Mouse (Mus musculus): ENCODE measurements around the gene Fen1. TPM values are rescaled to one million over a fixed set of nuclear protein-coding genes. Genes with fewer than 3 reads are reported as not detected.

Gene Fen1
- total RNA-seq (2017): 113 and 118 TPM in 2 replicates

- peak; percentile 90 for ATAC-seq (replicated peaks; ENCODE audit: low read depth, poor library complexity, severe bottlenecking)
Observed at GRCm38 (mm10) chr19:10203848-10204615, at the start of gene Fen1, which contains the start of gene Tmem258. TSS of gene Fen1 (minus strand) at chr19:10204169. TSS of gene Tmem258 (plus strand) at chr19:10204014.

DNA sequence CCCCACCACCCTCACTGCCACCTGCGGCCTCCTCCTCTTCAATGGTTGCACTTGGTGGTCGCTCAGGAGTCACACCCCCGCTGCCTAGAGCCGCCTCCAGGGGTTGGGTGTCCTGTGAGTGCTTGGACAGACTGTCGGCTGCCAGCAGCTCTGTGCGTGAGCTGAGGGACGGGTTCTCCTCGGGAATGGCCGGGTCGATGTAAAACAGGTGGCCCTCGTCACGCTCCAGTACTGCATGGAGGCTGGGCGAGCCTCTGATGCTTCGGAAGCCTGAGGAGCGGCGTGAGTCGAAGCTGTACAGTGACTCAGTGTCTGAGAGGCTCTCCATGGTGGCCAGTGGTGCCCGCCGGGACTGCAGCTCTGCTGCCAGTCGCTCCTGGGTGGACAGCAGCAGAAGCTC is 44.2 kb upstream of the Fen1 start:
- no peak for ATAC-seq (replicated peaks; ENCODE audit: low read depth, poor library complexity, severe bottlenecking)

DNA sequence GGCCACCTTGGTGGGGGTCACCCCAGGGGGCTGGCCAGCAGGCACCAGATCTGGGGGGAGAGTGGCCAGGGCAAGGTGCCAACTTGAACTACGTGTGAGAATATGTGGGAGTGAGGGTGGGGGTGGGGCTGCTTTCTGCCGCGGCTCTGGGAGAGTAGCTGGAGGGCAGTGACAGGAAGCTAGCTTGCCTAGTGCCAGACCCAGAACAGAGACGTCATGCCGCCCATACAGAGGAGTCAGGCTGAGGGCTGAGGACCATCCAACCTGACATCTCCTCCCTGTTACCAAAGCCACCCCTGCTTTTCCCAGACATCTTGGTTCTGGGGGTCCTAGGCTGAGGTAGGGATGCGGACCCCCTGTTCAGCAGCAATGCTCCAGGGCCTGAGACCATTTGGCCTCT is 43.2 kb upstream of the Fen1 start:
- no peak for ATAC-seq (replicated peaks; ENCODE audit: low read depth, poor library complexity, severe bottlenecking)

- ATAC-seq (replicated peaks; ENCODE audit: low read depth, poor library complexity, severe bottlenecking): peak; percentile 46
Observed at GRCm38 (mm10) chr19:10244183-10244582, 40.2 kb upstream of the Fen1 start.

DNA sequence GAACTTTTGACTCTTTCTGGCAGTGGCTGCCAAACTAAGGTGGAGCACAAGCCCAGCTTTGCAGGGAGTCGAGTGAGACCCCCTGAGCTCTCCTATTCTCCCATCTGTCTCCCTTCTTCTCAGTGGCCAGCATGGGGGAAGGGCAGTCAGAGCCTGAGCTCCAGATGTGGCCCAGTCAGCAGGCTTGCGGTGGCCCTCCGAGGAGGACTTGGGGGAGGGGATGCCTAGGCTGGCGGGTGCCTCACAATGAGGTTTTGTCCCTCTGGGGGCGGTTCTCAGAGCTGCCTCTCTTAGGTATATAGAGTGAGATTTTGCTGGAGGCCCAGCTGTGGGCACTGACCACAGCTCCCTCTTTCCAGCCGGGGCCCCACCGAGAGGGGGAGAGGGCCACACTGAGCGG is 38.9 kb upstream of the Fen1 start:
- ATAC-seq (replicated peaks; ENCODE audit: low read depth, poor library complexity, severe bottlenecking): no peak

- peak; percentile 80 for ATAC-seq (replicated peaks; ENCODE audit: low read depth, poor library complexity, severe bottlenecking)
Observed at GRCm38 (mm10) chr19:10240654-10241305, 36.8 kb upstream of the Fen1 start, which contains the start of gene Myrf. TSS of gene Myrf (minus strand) at chr19:10240748.

GRCm38 (mm10) chr19:10239975-10240653 is 36.1 kb upstream of the Fen1 start:
- 0 out of 2 replicates have a peak, but pooled peaks have one; percentile 27 for ATAC-seq (replicated peaks; ENCODE audit: low read depth, poor library complexity, severe bottlenecking)

GRCm38 (mm10) chr19:10239419-10239818 is 35.5 kb upstream of the Fen1 start:
- no peak for ATAC-seq (replicated peaks; ENCODE audit: low read depth, poor library complexity, severe bottlenecking)

DNA sequence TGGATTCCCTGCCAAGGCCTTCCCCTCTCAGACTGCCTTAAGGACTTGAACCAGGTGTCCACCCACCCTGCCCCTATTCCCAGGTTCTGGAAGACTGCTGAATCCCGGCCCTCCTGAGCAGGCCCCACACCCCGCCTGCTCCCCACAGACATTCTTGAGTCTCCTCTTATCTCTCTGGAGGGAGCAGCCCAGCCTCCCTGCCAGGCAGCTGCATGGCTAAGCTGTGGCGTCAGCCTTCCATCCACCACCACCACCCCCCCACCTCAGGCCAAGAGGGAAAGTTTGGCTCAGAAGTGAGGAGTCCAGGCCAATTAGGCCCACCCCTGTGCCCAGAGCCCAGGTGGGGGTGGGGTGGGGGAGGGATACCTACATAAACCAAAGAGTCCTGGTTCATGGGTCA is 34.5 kb upstream of the Fen1 start:
- no peak for ATAC-seq (replicated peaks; ENCODE audit: low read depth, poor library complexity, severe bottlenecking)

GRCm38 (mm10) chr19:10235784-10236565 is 32.0 kb upstream of the Fen1 start:
- no peak for ATAC-seq (replicated peaks; ENCODE audit: low read depth, poor library complexity, severe bottlenecking)

DNA sequence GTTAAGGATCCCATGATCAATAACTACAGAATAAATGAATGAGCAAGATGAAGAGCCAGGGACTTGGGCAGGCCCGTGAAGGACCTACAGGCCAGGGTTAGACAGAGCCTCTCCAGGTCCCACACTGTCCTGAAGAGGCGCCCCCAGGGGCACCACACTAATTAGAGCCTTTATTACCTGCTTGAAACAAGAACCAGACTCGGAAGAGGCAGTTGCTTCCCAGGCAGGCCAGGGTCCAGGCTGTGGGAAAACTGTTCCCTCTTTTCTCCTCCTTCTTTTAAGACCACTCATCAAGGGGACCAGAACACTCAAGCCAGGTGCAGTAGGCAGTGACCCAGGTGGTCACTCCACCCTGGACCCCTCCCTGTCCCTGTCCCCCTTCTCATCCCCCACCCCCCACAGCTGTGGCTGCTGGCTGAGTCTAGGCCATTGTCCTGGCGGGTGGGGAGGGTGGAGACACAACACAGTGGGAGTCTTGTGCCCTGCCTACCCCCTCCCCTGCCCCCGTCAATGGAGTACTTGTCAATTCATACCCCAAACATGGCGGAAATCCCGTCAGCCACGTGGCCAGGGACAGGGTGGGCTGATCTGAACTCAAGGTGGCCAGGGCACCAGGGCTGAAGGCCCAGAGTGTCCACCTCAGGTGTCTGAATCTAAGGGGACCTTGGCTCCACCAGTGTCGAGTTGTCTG is 28.5 kb upstream of the Fen1 start:
- ATAC-seq (replicated peaks; ENCODE audit: low read depth, poor library complexity, severe bottlenecking): no peak

DNA sequence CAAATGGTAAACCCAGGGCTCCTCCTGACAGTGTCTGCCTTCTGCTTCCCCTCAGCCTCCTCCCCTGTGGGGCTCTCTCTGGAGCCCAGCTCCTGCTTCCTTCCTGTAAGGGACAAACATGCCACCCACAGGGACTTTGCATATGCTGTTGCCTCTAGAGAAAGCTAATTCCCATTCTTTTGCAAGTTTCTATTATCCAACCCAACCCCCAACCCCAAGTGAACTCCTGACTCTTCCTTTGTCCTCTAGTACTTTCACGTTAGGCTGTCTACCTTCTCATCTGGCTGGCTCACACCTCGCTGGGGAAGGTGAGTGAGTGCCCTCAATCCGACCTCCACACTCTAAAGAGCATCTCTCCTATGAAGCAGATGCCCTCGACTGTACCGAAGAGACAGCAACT is 27.9 kb upstream of the Fen1 start:
- ATAC-seq (replicated peaks; ENCODE audit: low read depth, poor library complexity, severe bottlenecking): no peak

DNA sequence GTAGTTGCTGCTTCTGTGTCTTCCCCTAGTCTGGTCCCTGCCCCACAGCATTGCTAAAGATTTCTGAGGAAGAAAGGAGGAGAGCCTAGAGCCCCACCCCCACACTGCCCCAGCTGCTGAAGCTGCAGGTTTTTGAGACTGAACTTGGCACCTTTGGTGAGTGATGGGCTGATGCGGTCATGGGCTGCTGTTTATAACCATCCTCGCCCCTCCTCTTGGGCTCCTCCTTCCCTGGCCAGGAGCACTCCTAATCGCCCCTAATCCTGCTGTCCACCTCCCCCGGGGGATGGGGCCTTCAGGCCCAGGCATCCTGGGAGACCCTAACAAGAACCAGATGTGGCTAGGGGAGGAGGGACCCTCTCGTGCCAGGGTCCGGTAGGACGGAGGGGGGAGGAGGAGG is 27.0 kb upstream of the Fen1 start:
- ATAC-seq (replicated peaks; ENCODE audit: low read depth, poor library complexity, severe bottlenecking): no peak

- no peak for ATAC-seq (replicated peaks; ENCODE audit: low read depth, poor library complexity, severe bottlenecking)
Observed at GRCm38 (mm10) chr19:10225767-10226166, 21.8 kb upstream of the Fen1 start.

DNA sequence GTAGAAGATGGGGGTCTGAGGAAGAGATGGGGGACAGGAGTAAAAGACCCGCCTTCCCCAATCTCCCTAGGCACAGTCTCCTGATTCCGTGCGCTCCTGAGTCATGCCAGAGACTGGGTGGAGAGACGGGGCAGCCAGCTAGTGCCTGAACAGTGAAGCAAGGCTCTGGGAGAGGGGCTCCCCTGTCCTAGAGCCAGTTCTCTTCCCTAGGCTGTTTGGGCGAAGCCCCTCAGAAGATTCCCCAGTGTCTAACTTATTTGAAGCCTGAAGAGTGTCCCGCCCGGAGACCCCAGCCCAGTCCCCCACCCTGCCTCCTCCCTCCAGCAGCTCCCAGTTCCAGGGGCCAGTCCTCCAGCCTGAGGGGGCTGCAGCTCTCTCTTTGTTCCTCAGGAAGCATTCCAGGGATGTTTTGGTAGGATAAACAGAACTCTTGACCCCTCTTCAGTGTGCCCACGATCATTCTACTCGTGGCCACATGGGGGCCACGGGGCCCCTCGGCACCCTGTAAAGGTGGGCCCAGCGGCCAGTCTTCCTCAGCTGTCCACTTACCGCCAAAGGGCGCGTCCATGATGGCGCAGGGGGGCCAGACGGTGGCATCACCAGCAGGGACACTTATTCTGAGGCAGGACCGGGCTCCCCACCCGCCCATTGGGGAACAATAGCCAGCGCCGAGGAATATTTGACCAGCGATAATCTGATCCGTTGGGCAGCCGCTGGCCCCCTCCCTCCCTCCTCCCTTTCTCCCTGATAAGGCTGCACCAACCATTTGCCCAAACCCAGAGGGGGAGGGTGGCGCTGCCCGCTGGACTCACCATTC is 20.9 kb upstream of the Fen1 start:
- no peak for ATAC-seq (replicated peaks; ENCODE audit: low read depth, poor library complexity, severe bottlenecking)

GRCm38 (mm10) chr19:10223561-10223960 is 19.6 kb upstream of the Fen1 start:
- no peak for ATAC-seq (replicated peaks; ENCODE audit: low read depth, poor library complexity, severe bottlenecking)

- ATAC-seq (replicated peaks; ENCODE audit: low read depth, poor library complexity, severe bottlenecking): no peak
Observed at GRCm38 (mm10) chr19:10222656-10223055, 18.7 kb upstream of the Fen1 start.

DNA sequence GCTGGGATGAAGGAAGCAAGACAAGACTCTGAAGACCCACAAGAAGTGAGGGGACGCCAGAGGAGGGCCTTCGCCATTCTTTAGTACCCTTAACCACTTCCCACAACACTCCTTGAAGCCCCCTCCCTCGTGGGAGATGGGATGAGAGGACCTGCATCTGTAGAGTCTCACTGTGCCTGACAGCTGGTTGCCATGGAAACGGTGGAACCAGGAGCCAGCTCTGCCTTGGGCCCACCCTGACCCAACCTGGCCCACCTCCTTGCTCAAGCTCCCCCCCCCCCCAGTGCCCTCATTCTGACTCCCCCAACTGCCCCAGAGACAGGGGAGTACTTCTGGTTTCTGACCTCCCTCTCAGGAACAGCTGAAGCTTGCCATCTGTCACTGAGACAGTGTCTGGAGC is 17.6 kb upstream of the Fen1 start:
- no peak for ATAC-seq (replicated peaks; ENCODE audit: low read depth, poor library complexity, severe bottlenecking)

DNA sequence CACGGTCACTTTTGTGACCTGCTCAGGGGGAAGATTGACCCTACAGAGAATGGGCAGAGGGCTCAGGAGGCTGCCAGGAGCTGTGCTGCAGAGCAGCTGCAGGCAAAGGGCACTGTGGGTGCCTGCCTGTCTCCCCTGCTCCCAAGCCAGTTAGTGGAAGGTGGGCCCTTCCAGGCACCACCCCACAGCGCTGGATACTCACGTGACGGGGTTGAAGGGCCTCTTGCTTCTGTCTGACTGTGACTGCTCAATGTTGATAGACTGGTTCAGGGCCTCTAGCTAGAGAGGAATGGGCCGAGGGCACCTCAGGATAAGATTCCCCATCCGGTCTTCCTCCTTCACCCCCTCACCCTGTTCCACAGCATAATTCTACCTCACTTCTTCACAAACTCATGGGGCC is 15.6 kb upstream of the Fen1 start:
- ATAC-seq (replicated peaks; ENCODE audit: low read depth, poor library complexity, severe bottlenecking): no peak

Data from common myeloid progenitor, adult 5-6 weeks (primary cell).